Comparison of ENCODE assay signal across 10 mouse cellular contexts in the genomic region with DNA sequence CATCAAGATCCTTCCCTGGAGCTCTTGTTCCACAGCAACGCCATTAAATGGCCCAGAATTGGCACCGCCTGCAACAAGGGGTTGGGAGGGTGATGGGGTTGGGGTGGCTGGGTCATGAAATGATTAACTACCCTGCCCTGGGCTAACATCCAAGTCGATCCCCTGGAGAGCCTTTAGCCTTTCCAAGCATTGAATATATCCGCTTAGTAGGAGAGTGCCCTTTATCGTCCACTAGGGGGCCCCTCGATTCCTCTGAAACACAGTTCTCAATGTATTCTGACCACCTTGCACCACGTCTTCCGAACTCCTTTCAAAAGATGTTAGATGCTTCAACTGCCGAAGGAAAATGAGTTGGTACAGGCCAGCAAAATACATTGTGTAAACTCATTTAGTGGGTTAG. TPM values are rescaled to one million over a fixed set of nuclear protein-coding genes. Genes with fewer than 3 reads are reported as not detected.
DNase-seq lines count a peak whose midpoint lies in the region; ATAC-seq and TF ChIP-seq lines count a peak whose summit lies in the region.
"Had no signal": no experiment of that assay in that cellular context is flagged by ENCODE, and none has a peak within 500 bp of the region (broad histone marks: within the 10 kb centered on the region; RNA-seq: fewer than 3 reads in every experiment).

No protein-coding gene starts in this region.

- DNase-seq in heart, adult 18-20 months: peak; percentile 30 to 50
- DNase-seq in c-Kit-positive CD71-positive TER-119-negative erythroid progenitor cells, embryonic 14.5 days (ENCODE audit: low read depth): peak; percentile 75
- no peak for DNase-seq in liver, embryonic 11.5 days (ENCODE audit: low spot score)
- no peak for DNase-seq in frontal cortex, postnatal 10 days (ENCODE audit: low spot score in 2 of 2)

- H3K4me3 ChIP-seq in heart, embryonic 12.5 days: no peak overlapping the region
- no peak overlapping the region for H3K4me3 ChIP-seq in ES-Bruce4 (ENCODE audit: low read depth, low read length)
- H3K4me3 ChIP-seq in liver, embryonic 11.5 days (ENCODE audit: low read depth, low read length): no peak overlapping the region
- no peak overlapping the region for H3K4me3 ChIP-seq in neural tube, embryonic 13.5 days
- H3K4me3 ChIP-seq: embryonic facial prominence, embryonic 13.5 days had no signal

- peaks cover 10% of the 10 kb centered on the region for H3K4me1 ChIP-seq in heart, embryonic 12.5 days (replicated peaks)
- no peaks in the 10 kb centered on the region for H3K4me1 ChIP-seq in ES-Bruce4 (ENCODE audit: control insufficient read depth, insufficient read depth, low read length)
- peaks cover 15% of the 10 kb centered on the region for H3K4me1 ChIP-seq in liver, embryonic 11.5 days (replicated peaks; ENCODE audit: control insufficient read depth, insufficient read depth, low read length)
- peaks cover 18% of the 10 kb centered on the region for H3K4me1 ChIP-seq in neural tube, embryonic 13.5 days (replicated peaks)

- peak; percentile 19 for TF ChIP-seq CTCF in ES-Bruce4 (IDR thresholded peaks at IDR 0.05; ENCODE audit: low read depth, low read length)

- no peak for TF ChIP-seq POLR2A in ES-Bruce4 (IDR thresholded peaks at IDR 0.05; ENCODE audit: insufficient read depth, low read length)

- 0 out of 2 replicates have a peak, but pooled peaks cover 3% of the 10 kb centered on the region for H3K27me3 ChIP-seq in heart, embryonic 12.5 days (replicated peaks)
- H3K27me3 ChIP-seq in ES-Bruce4 (ENCODE audit: control insufficient read depth, insufficient read depth, low read length, poor library complexity, severe bottlenecking): no peaks in the 10 kb centered on the region
- H3K27me3 ChIP-seq in liver, embryonic 11.5 days (replicated peaks; ENCODE audit: control insufficient read depth, insufficient read depth, low read length): no peaks in the 10 kb centered on the region
- H3K27me3 ChIP-seq in neural tube, embryonic 13.5 days: no peaks in the 10 kb centered on the region
- H3K27me3 ChIP-seq: embryonic facial prominence, embryonic 13.5 days had no signal

- no peak overlapping the region for H3K9ac ChIP-seq in heart, embryonic 12.5 days
- peak overlapping the region; percentile 45 for H3K9ac ChIP-seq in ES-Bruce4 (ENCODE audit: low read depth, poor library complexity, severe bottlenecking)
- no peak overlapping the region for H3K9ac ChIP-seq in liver, embryonic 11.5 days (ENCODE audit: low read depth, low read length)
- H3K9ac ChIP-seq in neural tube, embryonic 13.5 days: no peak overlapping the region
- H3K9ac ChIP-seq: embryonic facial prominence, embryonic 13.5 days had no signal

- no peak for ATAC-seq in heart, embryonic 12.5 days (ENCODE audit: insufficient number of reproducible peaks, low FRiP score)
- ATAC-seq in hematopoietic stem cell, adult 5-6 weeks (replicated peaks in 1 of 2; ENCODE audit: insufficient read depth in 1 of 2, low FRiP score in 2 of 2, low TSS enrichment in 1 of 2, low read depth in 1 of 2, poor library complexity in 2 of 2, severe bottlenecking in 2 of 2): peak; percentile 50 to 52; a peak in 1 of 4 replicates
- peak; percentile 58 for ATAC-seq in liver, embryonic 11.5 days (replicated peaks; ENCODE audit: low FRiP score)
- ATAC-seq in neural tube, embryonic 13.5 days (ENCODE audit: low read depth): peak; percentile 47

- no peak overlapping the region for H3K4me2 ChIP-seq in heart, embryonic 12.5 days
- H3K4me2 ChIP-seq in liver, embryonic 11.5 days: no peak overlapping the region
- no peak overlapping the region for H3K4me2 ChIP-seq in neural tube, embryonic 13.5 days
- H3K4me2 ChIP-seq: embryonic facial prominence, embryonic 13.5 days had no signal

- H3K9me3 ChIP-seq in heart, embryonic 12.5 days (replicated peaks): no peaks in the 10 kb centered on the region
- no peaks in the 10 kb centered on the region for H3K9me3 ChIP-seq in ES-Bruce4 (replicated peaks; ENCODE audit: control insufficient read depth, insufficient read depth, low read length, poor library complexity, severe bottlenecking)
- no peaks in the 10 kb centered on the region for H3K9me3 ChIP-seq in liver, embryonic 11.5 days (ENCODE audit: control insufficient read depth, low read length)
- no peaks in the 10 kb centered on the region for H3K9me3 ChIP-seq in neural tube, embryonic 13.5 days
- H3K9me3 ChIP-seq: embryonic facial prominence, embryonic 13.5 days had no signal

- no peaks in the 10 kb centered on the region for H3K36me3 ChIP-seq in heart, embryonic 12.5 days
- H3K36me3 ChIP-seq in ES-Bruce4 (ENCODE audit: control insufficient read depth, insufficient read depth, low read length, poor library complexity, severe bottlenecking): peaks cover 6% of the 10 kb centered on the region
- peaks cover 1% of the 10 kb centered on the region; the same call in 1 of the 2 replicates for H3K36me3 ChIP-seq in liver, embryonic 11.5 days (ENCODE audit: control insufficient read depth, insufficient read depth, low read length)
- H3K36me3 ChIP-seq in neural tube, embryonic 13.5 days: peaks cover 2% of the 10 kb centered on the region; the same call in 1 of the 2 replicates

- H3K27ac ChIP-seq in heart, embryonic 12.5 days (ENCODE audit: poor library complexity, severe bottlenecking): no peak overlapping the region
- no peak overlapping the region for H3K27ac ChIP-seq in ES-Bruce4 (ENCODE audit: insufficient read depth, low read length)
- no peak overlapping the region for H3K27ac ChIP-seq in liver, embryonic 11.5 days (ENCODE audit: low read depth, low read length)
- no peak overlapping the region for H3K27ac ChIP-seq in neural tube, embryonic 13.5 days (replicated peaks)
- H3K27ac ChIP-seq: embryonic facial prominence, embryonic 13.5 days had no signal

- WGBS in heart, embryonic 12.5 days: 11% methylated on average over 9 of the region's 9 CpGs
- WGBS in liver, embryonic 11.5 days: 13% methylated on average over 9 of the region's 9 CpGs
- 3% methylated on average over 9 of the region's 9 CpGs for WGBS in neural tube, embryonic 13.5 days

- no peak for TF ChIP-seq EP300 in ES-Bruce4 (IDR thresholded peaks at IDR 0.05; ENCODE audit: insufficient read depth, low read depth, low read length)

RNA-seq across cellular contexts. Expression of a gene that starts 2.2 kb away (rescaled TPM):
- total RNA-seq in heart, adult 18-20 months (2021): 10 to 100 TPM; 10.2 to 10.3 TPM
- polyA plus RNA-seq in heart, embryonic 12.5 days (2016; fragmentation: Nextera tagmentation; extraction: Ambion mirVana): 28.6 and 30.0 TPM in 2 replicates
- 43.1 and 49.3 TPM in 2 replicates for polyA plus RNA-seq in ES-Bruce4 (2011; ENCODE audit: insufficient read depth, insufficient read length, low read depth, missing spikeins)
- 25.4 and 27.6 TPM in 2 replicates for total RNA-seq in hematopoietic stem cell, adult 5-6 weeks (2017)
- polyA plus RNA-seq in liver, embryonic 11.5 days (2014; fragmentation: Nextera tagmentation; extraction: Ambion mirVana): 46.2 and 46.9 TPM in 2 replicates
- 30.8 and 34.9 TPM in 2 replicates for polyA plus RNA-seq in neural tube, embryonic 13.5 days (2015; fragmentation: Nextera tagmentation; extraction: Ambion mirVana)

RNA-seq across cellular contexts. Expression of a gene that starts 22.7 kb away (rescaled TPM):
- total RNA-seq in heart, adult 18-20 months (2021): not detected
- not detected in 2 replicates for polyA plus RNA-seq in heart, embryonic 12.5 days (2016; fragmentation: Nextera tagmentation; extraction: Ambion mirVana)
- polyA plus RNA-seq in ES-Bruce4 (2011; ENCODE audit: insufficient read depth, insufficient read length, low read depth, missing spikeins): not detected in 2 replicates
- total RNA-seq in hematopoietic stem cell, adult 5-6 weeks (2017): not detected in 2 replicates
- not detected in 2 replicates for polyA plus RNA-seq in liver, embryonic 11.5 days (2014; fragmentation: Nextera tagmentation; extraction: Ambion mirVana)
- not detected in 2 replicates for polyA plus RNA-seq in neural tube, embryonic 13.5 days (2015; fragmentation: Nextera tagmentation; extraction: Ambion mirVana)
- polyA plus RNA-seq: embryonic facial prominence, embryonic 13.5 days; stomach, embryonic 14.5 days had no signal

RNA-seq across cellular contexts. Expression of a gene that starts 54.6 kb away (rescaled TPM):
- 10 to 100 TPM; 31.2 to 32.0 TPM for total RNA-seq in heart, adult 18-20 months (2021)
- polyA plus RNA-seq in heart, embryonic 12.5 days (2016; fragmentation: Nextera tagmentation; extraction: Ambion mirVana): 20.7 and 21.0 TPM in 2 replicates
- 130 and 140 TPM in 2 replicates for polyA plus RNA-seq in ES-Bruce4 (2011; ENCODE audit: insufficient read depth, insufficient read length, low read depth, missing spikeins)
- total RNA-seq in hematopoietic stem cell, adult 5-6 weeks (2017): 94.6 and 125 TPM in 2 replicates
- 16.1 and 18.2 TPM in 2 replicates for polyA plus RNA-seq in liver, embryonic 11.5 days (2014; fragmentation: Nextera tagmentation; extraction: Ambion mirVana)
- 22.5 and 22.9 TPM in 2 replicates for polyA plus RNA-seq in neural tube, embryonic 13.5 days (2015; fragmentation: Nextera tagmentation; extraction: Ambion mirVana)

Comparison
In these comparisons a context has a peak if more than half of its experiments do, and no peak if none do; other contexts are left out.
1. DNase-seq: peak in heart, adult 18-20 months (2 of 2) and c-Kit-positive CD71-positive TER-119-negative erythroid progenitor cells, embryonic 14.5 days (single experiment); none in liver, embryonic 11.5 days (single experiment) and frontal cortex, postnatal 10 days (0 of 2).